Mouse (Mus musculus) macrophage (primary cell): Measurements from ENCODE around the gene Dnajc6. TPM values are rescaled to one million over a fixed set of nuclear protein-coding genes. Genes with fewer than 3 reads are reported as not detected.

Experiments
- H3K27ac ChIP-seq: fragments of 350-480 bp; formaldehyde crosslinking; 2 replicates; pipeline ENCODE4 v1.9.0; 2021
- H3K36me3 ChIP-seq: fragments of 350-480 bp; formaldehyde crosslinking; 2 replicates; pipeline ENCODE4 v1.9.0; 2021; ENCODE audit errors: inconsistent target
- H3K4me3 ChIP-seq: fragments of 350-480 bp; formaldehyde crosslinking; 2 replicates; pipeline ENCODE4 v1.9.0; 2021; ENCODE audit errors: inconsistent target
- H3K79me2 ChIP-seq: fragments of 350-480 bp; formaldehyde crosslinking; 2 replicates; pipeline ENCODE4 v1.9.0; 2021; ENCODE audit errors: inconsistent target
- WGBS: methylation state at CpG from one replicate; pipeline ENCODE4 v1.1.7; 2026; ENCODE audit warnings: inconsistent platforms; ENCODE audit not compliant: missing documents; 5-methylcytosine and 5-hydroxymethylcytosine counted together
- polyA plus RNA-seq: library from polyadenylated mRNA; stranded (reverse); fragments of 250-400 nt; gene quantifications from 3 replicates; pipeline ENCODE4 v1.2.4, GENCODE M21; 2018; ENCODE audit warnings: inconsistent platforms

Dnajc6 gene
- polyA plus RNA-seq, 1 experiment from 2014 or later: not detected

GRCm38 (mm10) chr4:101603635-101604034, 107.2 kb downstream of the Dnajc6 start:
- Histone ChIP-seq H3K36me3 (no peaks in the 10 kb centered on the region), H3K27ac (no peak overlapping the region), H3K4me3 (no peak overlapping the region), H3K79me2 (no peaks in the 10 kb centered on the region)
- 90% methylated on average over 3 of the region's 3 CpGs for WGBS

GRCm38 (mm10) chr4:101616520-101616919, 120.1 kb downstream of the Dnajc6 start:
- H3K4me3 ChIP-seq: no peak overlapping the region
- 91% methylated on average over 5 of the region's 5 CpGs for WGBS
- no peaks in the 10 kb centered on the region for H3K36me3 ChIP-seq
- H3K27ac ChIP-seq: no peak overlapping the region
- no peaks in the 10 kb centered on the region for H3K79me2 ChIP-seq

- Histone ChIP-seq H3K36me3 (no peaks in the 10 kb centered on the region), H3K27ac (no peak overlapping the region), H3K4me3 (no peak overlapping the region), H3K79me2 (no peaks in the 10 kb centered on the region)
- 81% methylated on average over 2 of the region's 2 CpGs for WGBS
Observed at GRCm38 (mm10) chr4:101617742-101618141, 121.3 kb downstream of the Dnajc6 start.

GRCm38 (mm10) chr4:101620206-101620605, 123.8 kb downstream of the Dnajc6 start:
- Histone ChIP-seq H3K4me3 (no peak overlapping the region), H3K27ac (no peak overlapping the region), H3K79me2 (no peaks in the 10 kb centered on the region), H3K36me3 (no peaks in the 10 kb centered on the region)
- 89% methylated on average over 2 of the region's 2 CpGs for WGBS

- Histone ChIP-seq H3K27ac (no peak overlapping the region), H3K79me2 (no peaks in the 10 kb centered on the region), H3K36me3 (no peaks in the 10 kb centered on the region), H3K4me3 (no peak overlapping the region)
- 95% methylated on average over 5 of the region's 5 CpGs for WGBS
Observed at GRCm38 (mm10) chr4:101621241-101621640, 124.8 kb downstream of the Dnajc6 start.

GRCm38 (mm10) chr4:101625278-101625677, 128.8 kb downstream of the Dnajc6 start:
- Histone ChIP-seq H3K36me3 (no peaks in the 10 kb centered on the region), H3K27ac (no peak overlapping the region), H3K4me3 (no peak overlapping the region), H3K79me2 (no peaks in the 10 kb centered on the region)
- 88% methylated on average over 3 of the region's 5 CpGs for WGBS

GRCm38 (mm10) chr4:101635596-101635995, 139.1 kb downstream of the Dnajc6 start:
- Histone ChIP-seq H3K4me3 (no peak overlapping the region), H3K79me2 (no peaks in the 10 kb centered on the region), H3K36me3 (no peaks in the 10 kb centered on the region), H3K27ac (no peak overlapping the region)
- 95% methylated on average over 2 of the region's 2 CpGs for WGBS

GRCm38 (mm10) chr4:101637472-101637871, 141.0 kb downstream of the Dnajc6 start:
- no peak overlapping the region for H3K27ac ChIP-seq
- H3K79me2 ChIP-seq: no peaks in the 10 kb centered on the region
- 100% methylated on average over 1 of the region's 1 CpGs for WGBS
- H3K4me3 ChIP-seq: no peak overlapping the region
- no peaks in the 10 kb centered on the region for H3K36me3 ChIP-seq

- H3K79me2 ChIP-seq: no peaks in the 10 kb centered on the region
- no peak overlapping the region for H3K4me3 ChIP-seq
- no peaks in the 10 kb centered on the region for H3K36me3 ChIP-seq
- no peak overlapping the region for H3K27ac ChIP-seq
- WGBS: 93% methylated on average over 5 of the region's 5 CpGs
Observed at GRCm38 (mm10) chr4:101640631-101641030, 144.2 kb downstream of the Dnajc6 start.

- 94% methylated on average over 6 of the region's 6 CpGs for WGBS
- Histone ChIP-seq H3K36me3 (no peaks in the 10 kb centered on the region), H3K27ac (no peak overlapping the region), H3K4me3 (no peak overlapping the region), H3K79me2 (no peaks in the 10 kb centered on the region)
Observed at GRCm38 (mm10) chr4:101642708-101643107, 146.3 kb downstream of the Dnajc6 start.

- 85% methylated on average over 4 of the region's 4 CpGs for WGBS
- Histone ChIP-seq H3K79me2 (peaks cover 5% of the 10 kb centered on the region), H3K4me3 (no peak overlapping the region), H3K27ac (no peak overlapping the region), H3K36me3 (no peaks in the 10 kb centered on the region)
Observed at GRCm38 (mm10) chr4:101643216-101643615, 146.8 kb downstream of the Dnajc6 start.

- Histone ChIP-seq H3K27ac (peak overlapping the region; percentile 80), H3K36me3 (no peaks in the 10 kb centered on the region), H3K4me3 (peak overlapping the region; percentile 88), H3K79me2 (peaks cover 41% of the 10 kb centered on the region)
- 0% methylated on average over 8 of the region's 8 CpGs for WGBS
Observed at GRCm38 (mm10) chr4:101646857-101647195, 150.4 kb downstream of the Dnajc6 start.

GRCm38 (mm10) chr4:101647196-101647905, 150.9 kb downstream of the Dnajc6 start, which contains the start of gene Leprot:
Leprot (plus strand) TSS chr4:101647718.
- Histone ChIP-seq H3K79me2 (peaks cover 46% of the 10 kb centered on the region), H3K4me3 (peak within 1 kb of the TSS; percentile 88), H3K36me3 (no peaks in the 10 kb centered on the region), H3K27ac (peak within 1 kb of the TSS; percentile 80)
- WGBS: under 1% methylated on average over 39 of the region's 39 CpGs

- peaks cover 53% of the 10 kb centered on the region for H3K79me2 ChIP-seq
- WGBS: under 1% methylated on average over 20 of the region's 20 CpGs
- H3K27ac ChIP-seq: peak overlapping the region; percentile 80
- H3K4me3 ChIP-seq: peak overlapping the region; percentile 88
- H3K36me3 ChIP-seq: no peaks in the 10 kb centered on the region
Observed at GRCm38 (mm10) chr4:101647976-101648642, 151.7 kb downstream of the Dnajc6 start.

- peaks cover 54% of the 10 kb centered on the region for H3K79me2 ChIP-seq
- 0% methylated on average over 1 of the region's 1 CpGs for WGBS
- H3K4me3 ChIP-seq: peak overlapping the region; percentile 88
- no peaks in the 10 kb centered on the region for H3K36me3 ChIP-seq
- peak overlapping the region; percentile 80 for H3K27ac ChIP-seq
Observed at GRCm38 (mm10) chr4:101648745-101649144, 152.3 kb downstream of the Dnajc6 start.
